Comparison of ENCODE assay signal across 13 mouse cellular contexts in the genomic region with DNA sequence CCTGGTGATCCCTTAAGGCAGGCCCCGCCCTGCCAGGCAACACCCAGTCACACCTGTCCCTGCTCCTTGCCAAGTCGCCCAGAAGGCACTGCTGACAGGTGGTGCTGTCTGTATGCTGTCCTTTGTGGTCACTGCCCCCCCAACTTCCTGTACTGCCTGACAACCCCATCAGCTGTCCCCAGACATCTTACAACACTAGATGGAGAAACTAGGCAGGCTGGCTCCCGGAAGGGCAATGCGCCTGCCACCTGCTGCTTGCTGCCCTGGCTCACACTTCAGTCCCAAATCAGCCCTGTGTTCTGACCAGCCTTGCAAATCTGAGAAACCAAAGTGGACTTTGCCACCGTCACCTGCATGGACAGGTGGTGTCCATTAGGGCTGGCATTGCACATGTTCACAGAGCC. TPM values are rescaled to one million over a fixed set of nuclear protein-coding genes. Genes with fewer than 3 reads are reported as not detected.
A peak's percentile ranks its signal among the peaks of the same experiment; 100 is the strongest.
DNase-seq lines count a peak whose midpoint lies in the region; ATAC-seq lines count a peak whose summit lies in the region.
"Had no signal": no experiment of that assay in that cellular context is flagged by ENCODE, and none has a peak within 500 bp of the region (broad histone marks: within the 10 kb centered on the region; RNA-seq: fewer than 3 reads in every experiment).

No protein-coding gene starts in this region.

- H3K4me1 ChIP-seq in embryonic facial prominence, embryonic 13.5 days = peaks cover 25% of the 10 kb centered on the region
- peaks cover 37% of the 10 kb centered on the region for H3K4me1 ChIP-seq in embryonic facial prominence, embryonic 10.5 days

- no peak for ATAC-seq in embryonic facial prominence, embryonic 13.5 days (ENCODE audit: insufficient number of reproducible peaks, insufficient read depth, low FRiP score, low TSS enrichment, low read depth)
- peak; percentile 83 for ATAC-seq in megakaryocyte, adult 5-6 weeks (ENCODE audit: poor library complexity, severe bottlenecking)

- 0 out of 2 replicates have a peak overlapping the region, but pooled peaks have one; percentile 40 for H3K9ac ChIP-seq in embryonic facial prominence, embryonic 13.5 days
- H3K9ac ChIP-seq: neural tube, embryonic 12.5 days had no signal

- no peaks in the 10 kb centered on the region for H3K9me3 ChIP-seq in embryonic facial prominence, embryonic 13.5 days
- H3K9me3 ChIP-seq in embryonic facial prominence, embryonic 10.5 days = no peaks in the 10 kb centered on the region
- H3K9me3 ChIP-seq: megakaryocyte, embryonic 14.5 days; neural tube, embryonic 12.5 days had no signal

- 83% methylated on average over 5 of the region's 5 CpGs for WGBS in embryonic facial prominence, embryonic 13.5 days
- 88% methylated on average over 5 of the region's 5 CpGs for WGBS in embryonic facial prominence, embryonic 10.5 days

- no peak overlapping the region for H3K27ac ChIP-seq in embryonic facial prominence, embryonic 13.5 days
- H3K27ac ChIP-seq in embryonic facial prominence, embryonic 10.5 days (replicated peaks) = no peak overlapping the region
- H3K27ac ChIP-seq: neural tube, embryonic 12.5 days had no signal

- no peak overlapping the region for H3K4me3 ChIP-seq in embryonic facial prominence, embryonic 13.5 days
- no peak overlapping the region for H3K4me3 ChIP-seq in embryonic facial prominence, embryonic 10.5 days
- H3K4me3 ChIP-seq: megakaryocyte, embryonic 14.5 days; neural tube, embryonic 12.5 days had no signal

- no peak overlapping the region for H3K4me2 ChIP-seq in embryonic facial prominence, embryonic 13.5 days
- H3K4me2 ChIP-seq: neural tube, embryonic 12.5 days had no signal

- H3K36me3 ChIP-seq in embryonic facial prominence, embryonic 13.5 days = peaks cover 60% of the 10 kb centered on the region
- peaks cover 72% of the 10 kb centered on the region for H3K36me3 ChIP-seq in embryonic facial prominence, embryonic 10.5 days (replicated peaks)

- no peak for DNase-seq in embryonic facial prominence, embryonic 10.5 days (ENCODE audit: low spot score)
- peak; percentile 31 for DNase-seq in 416B (ENCODE audit: low read depth)
- DNase-seq in cerebellum, postnatal 25 days = peak; percentile 84 to 85
- DNase-seq in spleen, postnatal 14 days (ENCODE audit: low spot score in 2 of 2) = no peak
- no peak for DNase-seq in ovary, postnatal 36 days (ENCODE audit: low spot score)
- DNase-seq in embryo, embryonic 10 days (ENCODE audit: low spot score) = no peak
- DNase-seq: kidney, postnatal 10 days; left cerebral cortex, postnatal 4 days had no signal

- no peaks in the 10 kb centered on the region for H3K27me3 ChIP-seq in embryonic facial prominence, embryonic 13.5 days
- no peaks in the 10 kb centered on the region for H3K27me3 ChIP-seq in embryonic facial prominence, embryonic 10.5 days (replicated peaks; ENCODE audit: low read depth, poor library complexity, severe bottlenecking)
- H3K27me3 ChIP-seq: neural tube, embryonic 12.5 days had no signal

RNA-seq across cellular contexts. Expression of gene Lmnb2, which starts 3.8 kb away (rescaled TPM):
- 51.5 and 63.4 TPM in 2 replicates for polyA plus RNA-seq in embryonic facial prominence, embryonic 13.5 days (2015; fragmentation: Nextera tagmentation; extraction: Ambion mirVana)
- polyA plus RNA-seq in embryonic facial prominence, embryonic 10.5 days (2016; fragmentation: Nextera tagmentation; extraction: Ambion mirVana) = 82.7 and 83.1 TPM in 2 replicates
- total RNA-seq in megakaryocyte, adult 5-6 weeks (2015) = 7.7 and 9.5 TPM in 2 replicates
- total RNA-seq in megakaryocyte, adult 5-6 weeks (2017) = 35.2 and 35.8 TPM in 2 replicates

RNA-seq across cellular contexts. Expression of gene Timm13, which starts 13.5 kb away (rescaled TPM):
- polyA plus RNA-seq in embryonic facial prominence, embryonic 13.5 days (2015; fragmentation: Nextera tagmentation; extraction: Ambion mirVana) = 317 and 358 TPM in 2 replicates
- 349 and 359 TPM in 2 replicates for polyA plus RNA-seq in embryonic facial prominence, embryonic 10.5 days (2016; fragmentation: Nextera tagmentation; extraction: Ambion mirVana)
- total RNA-seq in megakaryocyte, adult 5-6 weeks (2015) = 60.1 and 74.7 TPM in 2 replicates
- total RNA-seq in megakaryocyte, adult 5-6 weeks (2017) = 31.8 and 44.9 TPM in 2 replicates

RNA-seq across cellular contexts. Expression of gene Gadd45b, which starts 15.6 kb away (rescaled TPM):
- polyA plus RNA-seq in embryonic facial prominence, embryonic 13.5 days (2015; fragmentation: Nextera tagmentation; extraction: Ambion mirVana) = 29.0 and 29.9 TPM in 2 replicates
- polyA plus RNA-seq in embryonic facial prominence, embryonic 10.5 days (2016; fragmentation: Nextera tagmentation; extraction: Ambion mirVana) = 6.5 and 6.8 TPM in 2 replicates
- 11.0 and 12.9 TPM in 2 replicates for total RNA-seq in megakaryocyte, adult 5-6 weeks (2015)
- 9.4 and 20.3 TPM in 2 replicates for total RNA-seq in megakaryocyte, adult 5-6 weeks (2017)

RNA-seq across cellular contexts. Expression of gene Tmprss9, which starts 42.6 kb away (rescaled TPM):
- polyA plus RNA-seq in embryonic facial prominence, embryonic 13.5 days (2015; fragmentation: Nextera tagmentation; extraction: Ambion mirVana) = not detected in 2 replicates
- polyA plus RNA-seq in embryonic facial prominence, embryonic 10.5 days (2016; fragmentation: Nextera tagmentation; extraction: Ambion mirVana) = 0.06 and 0.10 TPM in 2 replicates
- not detected in 2 replicates for total RNA-seq in megakaryocyte, adult 5-6 weeks (2015)
- total RNA-seq in megakaryocyte, adult 5-6 weeks (2017) = not detected in 2 replicates
- polyA plus RNA-seq: heart, embryonic 16.5 days had no signal

RNA-seq across cellular contexts. Expression of gene Sppl2b, which starts 59.2 kb away (rescaled TPM):
- 49.3 and 54.5 TPM in 2 replicates for polyA plus RNA-seq in embryonic facial prominence, embryonic 13.5 days (2015; fragmentation: Nextera tagmentation; extraction: Ambion mirVana)
- 45.2 and 45.3 TPM in 2 replicates for polyA plus RNA-seq in embryonic facial prominence, embryonic 10.5 days (2016; fragmentation: Nextera tagmentation; extraction: Ambion mirVana)
- total RNA-seq in megakaryocyte, adult 5-6 weeks (2015) = 10.1 and 10.4 TPM in 2 replicates
- total RNA-seq in megakaryocyte, adult 5-6 weeks (2017) = 9.1 and 15.1 TPM in 2 replicates

Comparison
In these comparisons a context has a peak if more than half of its experiments do, and no peak if none do; other contexts are left out.
1. DNase-seq: peak in 416B (single experiment) and cerebellum, postnatal 25 days (2 of 2); none in embryonic facial prominence, embryonic 10.5 days (single experiment), spleen, postnatal 14 days (0 of 2), ovary, postnatal 36 days (single experiment) and embryo, embryonic 10 days (single experiment).